Mouse (Mus musculus) embryonic facial prominence, embryonic 10.5 days (tissue): ENCODE data around the gene Dock4. TPM values are rescaled to one million over a fixed set of nuclear protein-coding genes. Genes with fewer than 3 reads are reported as not detected.

Experiments used
- DNase-seq: peaks from one replicate; pipeline ENCODE4 v3.0.0-alpha.2; 2017; ENCODE audit warnings: low spot score
- H3K27ac ChIP-seq: fragments of 300-500 bp; sonication (generic); replicated peaks from 2 replicates; pipeline ENCODE4 v1.5.1; 2016; ENCODE audit warnings: mild to moderate bottlenecking
- H3K27me3 ChIP-seq: fragments of 300-500 bp; sonication (generic); replicated peaks from 2 replicates; pipeline ENCODE4 v1.6.1; 2016; ENCODE audit warnings: low read depth, mild to moderate bottlenecking; ENCODE audit not compliant: poor library complexity, severe bottlenecking
- H3K36me3 ChIP-seq: fragments of 300-500 bp; sonication (generic); replicated peaks from 2 replicates; pipeline ENCODE4 v1.6.1; 2016; ENCODE audit warnings: mild to moderate bottlenecking, moderate library complexity
- H3K4me1 ChIP-seq: fragments of 300-500 bp; sonication (generic); 2 replicates; pipeline ENCODE4 v1.6.1; 2016
- H3K4me3 ChIP-seq: fragments of 300-500 bp; sonication (generic); 2 replicates; pipeline ENCODE4 v1.5.1; 2016; ENCODE audit warnings: mild to moderate bottlenecking, moderate library complexity
- H3K9me3 ChIP-seq: fragments of 300-500 bp; sonication (generic); 2 replicates; pipeline ENCODE4 v1.6.1; 2016; ENCODE audit warnings: mild to moderate bottlenecking
- WGBS: fragments of 180-500 bp; shearing (Covaris S2); methylation state at CpG from one replicate; pipeline ENCODE4 v1.1.7; 2016; 5-methylcytosine and 5-hydroxymethylcytosine counted together
- polyA plus RNA-seq: library from polyadenylated mRNA; unstranded; fragments of >200 nt; fragmentation: Nextera tagmentation; extraction: Ambion mirVana; gene quantifications from 2 replicates; pipeline ENCODE4 v1.2.1, GENCODE M21; 2016

Dock4 gene
- polyA plus RNA-seq, 1 experiment from 2014 or later, result 19.5 TPM

- H3K9me3 ChIP-seq, result no peaks in the 10 kb centered on the region
- peaks cover 9% of the 10 kb centered on the region for H3K4me1 ChIP-seq
- H3K27me3 ChIP-seq, result no peaks in the 10 kb centered on the region
- 65% methylated on average over 3 of the region's 3 CpGs for whole genome bisulfite sequencing
- H3K36me3 ChIP-seq, result no peaks in the 10 kb centered on the region
- no peak overlapping the region for H3K27ac ChIP-seq
- H3K4me3 ChIP-seq, result no peak overlapping the region
- DNase-seq, result no peak
Observed at GRCm38 (mm10) chr12:40788621-40789111, 342.9 kb downstream of the Dock4 start.

DNA sequence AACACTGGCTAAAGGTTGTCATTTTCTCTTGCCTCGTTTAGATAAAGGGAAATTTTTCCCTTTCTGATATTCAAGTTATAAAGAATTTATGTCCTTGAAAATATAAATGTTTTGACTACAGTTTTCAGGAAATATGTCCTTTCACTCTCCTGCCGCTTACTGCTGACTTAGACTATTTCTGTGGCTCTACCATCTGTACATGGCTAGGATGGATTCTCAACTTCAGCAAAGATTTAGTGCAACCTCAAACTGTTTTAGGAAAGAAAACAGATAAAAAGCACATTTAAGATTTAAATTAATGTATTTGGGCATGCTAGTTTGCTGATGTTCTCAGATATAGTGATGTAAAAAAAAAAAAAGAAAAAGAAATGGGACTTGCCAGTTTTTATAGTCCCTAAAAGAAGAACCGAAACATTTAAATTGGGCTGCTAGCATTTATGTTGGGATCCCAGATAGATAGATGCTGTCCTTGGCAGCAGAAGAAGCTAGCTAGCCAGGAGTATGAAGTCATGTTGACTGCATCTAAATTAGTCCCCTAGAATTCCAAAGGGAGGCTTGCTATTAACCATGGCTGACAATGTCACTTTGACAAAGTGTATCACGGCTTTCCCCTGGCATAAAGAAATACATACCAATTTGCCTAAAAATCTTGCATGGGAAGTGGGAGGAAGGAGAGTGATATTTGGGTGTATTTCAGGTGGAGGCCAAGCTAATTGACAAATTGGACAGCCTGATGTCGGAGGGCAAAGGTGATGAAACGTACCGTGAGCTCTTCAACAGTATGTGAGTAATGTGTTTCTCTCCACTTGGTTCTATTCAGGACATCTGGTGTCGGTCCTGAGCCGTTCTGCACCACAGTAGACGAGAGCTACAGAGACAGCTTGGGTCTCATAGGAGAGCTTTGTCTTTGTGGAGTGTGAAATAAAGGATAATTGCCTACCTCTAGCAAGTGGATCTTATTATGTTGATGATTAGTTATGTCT is 343.9 kb downstream of the Dock4 start:
- DNase-seq, result no peak
- no peaks in the 10 kb centered on the region for H3K27me3 ChIP-seq
- 62% methylated on average over 10 of the region's 10 CpGs for WGBS

GRCm38 (mm10) chr12:40791221-40791620 is 345.5 kb downstream of the Dock4 start:
- no peak for DNase-seq
- peaks cover 14% of the 10 kb centered on the region for H3K4me1 ChIP-seq
- H3K36me3 ChIP-seq, result no peaks in the 10 kb centered on the region
- H3K27ac ChIP-seq, result no peak overlapping the region
- H3K4me3 ChIP-seq, result no peak overlapping the region
- H3K27me3 ChIP-seq, result no peaks in the 10 kb centered on the region
- no peaks in the 10 kb centered on the region for H3K9me3 ChIP-seq
- WGBS, result 79% methylated on average over 5 of the region's 5 CpGs

More for the DNA sequence above, 343.9 kb downstream of the Dock4 start:
- H3K36me3 ChIP-seq, result no peaks in the 10 kb centered on the region
- no peak overlapping the region for H3K4me3 ChIP-seq
- peaks cover 9% of the 10 kb centered on the region for H3K4me1 ChIP-seq
- H3K9me3 ChIP-seq, result no peaks in the 10 kb centered on the region
- H3K27ac ChIP-seq, result no peak overlapping the region

- 23% methylated on average over 10 of the region's 10 CpGs for WGBS
- Histone ChIP-seq H3K4me3 (no peak overlapping the region), H3K27ac (no peak overlapping the region), H3K4me1 (peaks cover 22% of the 10 kb centered on the region), H3K9me3 (no peaks in the 10 kb centered on the region), H3K27me3 (no peaks in the 10 kb centered on the region), H3K36me3 (no peaks in the 10 kb centered on the region)
- no peak for DNase-seq
Observed at GRCm38 (mm10) chr12:40792184-40792650, 346.5 kb downstream of the Dock4 start.

DNA sequence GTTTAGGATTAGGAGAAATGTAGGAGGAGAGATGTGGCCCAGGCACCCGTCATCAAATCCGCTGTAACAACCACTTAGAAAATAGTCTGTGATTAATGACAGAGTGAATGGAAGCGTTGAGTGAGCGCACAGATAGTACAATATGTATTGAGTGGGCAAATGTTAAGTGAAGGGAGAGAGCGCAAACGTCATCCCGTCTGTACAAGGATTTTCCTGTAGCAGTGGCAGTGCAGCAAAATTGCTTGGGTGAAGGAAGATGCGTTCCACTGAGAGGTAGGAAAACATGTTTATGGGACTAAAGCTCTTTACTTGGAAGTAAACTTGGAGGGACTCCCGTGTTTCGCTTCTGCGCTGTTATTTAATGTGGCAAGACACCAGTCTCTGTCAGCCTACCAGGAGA is 348.3 kb downstream of the Dock4 start:
- Histone ChIP-seq H3K27me3 (no peaks in the 10 kb centered on the region), H3K4me1 (peaks cover 27% of the 10 kb centered on the region), H3K36me3 (no peaks in the 10 kb centered on the region), H3K9me3 (no peaks in the 10 kb centered on the region), H3K4me3 (no peak overlapping the region), H3K27ac (no peak overlapping the region)
- DNase-seq, result no peak
- 86% methylated on average over 11 of the region's 11 CpGs for WGBS

DNA sequence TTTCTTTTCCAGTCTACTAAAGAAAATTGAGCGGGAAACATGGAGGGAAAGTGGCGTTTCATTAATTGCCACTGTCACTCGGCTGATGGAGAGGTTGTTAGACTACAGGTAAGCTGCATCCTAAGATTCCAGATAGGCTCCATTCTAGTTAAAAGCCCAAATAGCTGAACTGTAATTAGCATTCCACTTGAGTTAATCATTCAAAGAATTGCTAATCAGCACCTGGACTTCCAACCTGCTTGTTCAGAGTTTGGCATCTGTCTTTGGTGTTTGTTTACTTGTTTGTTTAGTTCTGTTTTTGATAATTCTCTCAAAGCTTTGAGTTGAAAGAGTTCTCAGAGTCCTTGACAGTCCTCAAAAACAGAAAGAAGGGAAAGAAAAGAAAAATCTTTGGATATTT is 349.0 kb downstream of the Dock4 start:
- WGBS, result 79% methylated on average over 3 of the region's 3 CpGs
- Histone ChIP-seq H3K27me3 (no peaks in the 10 kb centered on the region), H3K36me3 (no peaks in the 10 kb centered on the region), H3K9me3 (no peaks in the 10 kb centered on the region), H3K4me3 (no peak overlapping the region), H3K27ac (no peak overlapping the region), H3K4me1 (peaks cover 27% of the 10 kb centered on the region)
- DNase-seq, result no peak

DNA sequence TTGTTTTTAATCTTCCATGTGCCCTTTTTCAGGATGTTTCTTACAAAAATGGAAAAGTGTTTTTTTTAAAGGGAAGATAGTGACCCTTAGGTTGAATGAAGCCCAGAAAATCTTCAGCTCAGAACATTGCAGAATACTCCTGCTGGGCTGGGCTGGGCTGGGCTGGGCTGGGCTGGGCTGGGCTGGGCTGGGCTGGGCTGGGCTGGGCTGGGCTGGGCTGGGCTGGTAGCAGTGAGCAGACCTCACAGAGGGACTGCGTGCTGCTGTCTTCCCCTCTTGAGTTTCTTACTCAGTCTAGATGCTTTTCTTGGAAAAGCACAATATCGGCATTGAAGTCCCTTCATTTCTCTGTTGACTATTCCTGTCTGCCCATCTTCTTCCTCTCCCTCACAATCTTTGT is 350.0 kb downstream of the Dock4 start:
- Histone ChIP-seq H3K9me3 (no peaks in the 10 kb centered on the region), H3K36me3 (no peaks in the 10 kb centered on the region), H3K4me3 (no peak overlapping the region), H3K27me3 (no peaks in the 10 kb centered on the region), H3K4me1 (peaks cover 27% of the 10 kb centered on the region), H3K27ac (no peak overlapping the region)
- no peak for DNase-seq
- 46% methylated on average over 2 of the region's 2 CpGs for WGBS

GRCm38 (mm10) chr12:40796813-40797491 is 351.2 kb downstream of the Dock4 start:
- Histone ChIP-seq H3K36me3 (no peaks in the 10 kb centered on the region), H3K27me3 (no peaks in the 10 kb centered on the region), H3K4me1 (peaks cover 26% of the 10 kb centered on the region), H3K27ac (no peak overlapping the region), H3K9me3 (no peaks in the 10 kb centered on the region), H3K4me3 (no peak overlapping the region)
- 60% methylated on average over 14 of the region's 14 CpGs for WGBS
- DNase-seq, result no peak

- H3K27ac ChIP-seq, result no peak overlapping the region
Observed at GRCm38 (mm10) chr12:40797561-40798343, 352.0 kb downstream of the Dock4 start.

DNA sequence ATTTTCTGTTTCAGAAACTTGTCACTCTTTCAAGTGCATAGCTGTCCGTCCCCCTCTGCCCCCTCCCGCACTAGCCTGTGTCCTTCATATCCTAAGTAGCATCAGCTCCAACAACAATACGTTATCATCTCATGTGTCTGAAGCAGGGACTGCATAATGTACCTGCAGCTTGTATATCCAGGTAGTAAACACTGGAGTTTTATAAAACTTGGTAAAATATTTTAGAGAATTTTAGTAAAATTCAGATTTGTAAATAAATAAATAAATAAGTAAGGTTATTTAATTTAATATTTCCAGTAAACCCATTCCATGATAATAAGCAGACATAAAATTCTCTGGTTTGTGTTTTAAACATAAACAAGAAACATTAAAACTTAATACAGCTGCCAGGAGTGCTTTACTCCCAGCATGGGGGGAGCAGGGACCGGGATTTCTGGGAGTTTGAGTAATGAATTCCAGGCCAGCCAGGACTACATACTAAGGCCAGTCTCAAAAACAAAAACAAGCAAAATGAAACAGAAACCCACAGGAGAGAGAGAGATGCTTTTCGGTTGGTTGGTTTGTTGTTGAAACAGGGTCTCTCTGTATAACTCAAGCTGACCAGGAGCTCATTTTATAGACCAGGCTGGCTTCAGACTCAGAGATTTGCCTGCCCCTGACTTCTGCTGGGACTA is 352.7 kb downstream of the Dock4 start:
- H3K27ac ChIP-seq, result no peak overlapping the region
- H3K4me1 ChIP-seq, result peaks cover 21% of the 10 kb centered on the region
- H3K36me3 ChIP-seq, result no peaks in the 10 kb centered on the region
- no peak for DNase-seq
- no peaks in the 10 kb centered on the region for H3K9me3 ChIP-seq
- no peak overlapping the region for H3K4me3 ChIP-seq
- no peaks in the 10 kb centered on the region for H3K27me3 ChIP-seq
- WGBS, result 64% methylated on average over 5 of the region's 5 CpGs

More at GRCm38 (mm10) chr12:40797561-40798343, 352.0 kb downstream of the Dock4 start:
- Histone ChIP-seq H3K27me3 (no peaks in the 10 kb centered on the region), H3K4me3 (no peak overlapping the region), H3K4me1 (peaks cover 21% of the 10 kb centered on the region), H3K36me3 (no peaks in the 10 kb centered on the region), H3K9me3 (no peaks in the 10 kb centered on the region)
- WGBS, result 67% methylated on average over 9 of the region's 9 CpGs
- no peak for DNase-seq

GRCm38 (mm10) chr12:40801456-40801855 is 355.7 kb downstream of the Dock4 start:
- Histone ChIP-seq H3K4me3 (no peak overlapping the region), H3K27me3 (no peaks in the 10 kb centered on the region), H3K4me1 (peaks cover 17% of the 10 kb centered on the region), H3K36me3 (0 out of 2 replicates have a peak, but pooled peaks cover 2% of the 10 kb centered on the region), H3K9me3 (no peaks in the 10 kb centered on the region), H3K27ac (no peak overlapping the region)
- 84% methylated on average over 3 of the region's 3 CpGs for WGBS
- no peak for DNase-seq
